13 mouse cellular contexts compared by ENCODE assay signal in genomic region chr4:69628908-69629307, GRCm38 (mm10).
DNase-seq lines count a peak whose midpoint lies in the region; ATAC-seq and TF ChIP-seq lines count a peak whose summit lies in the region.
"Had no signal": no experiment of that assay in that cellular context is flagged by ENCODE, and none has a peak within 500 bp of the region (broad histone marks: within the 10 kb centered on the region; RNA-seq: fewer than 3 reads in every experiment).

No protein-coding gene starts in this region.

- no peak overlapping the region for H3K27ac ChIP-seq in left cerebral cortex, adult 2 months
- 0 out of 2 replicates have a peak overlapping the region, but pooled peaks have one; percentile 35 for H3K27ac ChIP-seq in cortical plate, adult 2 months (ENCODE audit: insufficient read depth, low read length)
- H3K27ac ChIP-seq in hindbrain, embryonic 16.5 days (ENCODE audit: low read depth, low read length), result no peak overlapping the region
- H3K27ac ChIP-seq: heart, embryonic 15.5 days; intestine, embryonic 15.5 days; kidney, postnatal 0 days had no signal

- H3K4me2 ChIP-seq in hindbrain, embryonic 16.5 days (ENCODE audit: low read length), result no peak overlapping the region
- H3K4me2 ChIP-seq: heart, embryonic 15.5 days; intestine, embryonic 15.5 days had no signal

- H3K36me3 ChIP-seq in hindbrain, embryonic 16.5 days (ENCODE audit: control insufficient read depth, insufficient read depth, low read length), result no peaks in the 10 kb centered on the region
- H3K36me3 ChIP-seq: heart, embryonic 15.5 days; intestine, embryonic 15.5 days had no signal

- no peaks in the 10 kb centered on the region; the same call in 1 of the 2 replicates for H3K4me1 ChIP-seq in cortical plate, adult 2 months (ENCODE audit: control insufficient read depth, insufficient read depth, low read length)
- no peaks in the 10 kb centered on the region for H3K4me1 ChIP-seq in hindbrain, embryonic 16.5 days (ENCODE audit: control insufficient read depth, insufficient read depth, low read depth, low read length)
- H3K4me1 ChIP-seq: heart, embryonic 15.5 days; intestine, embryonic 15.5 days had no signal

- no peak for TF ChIP-seq POLR2A in cortical plate, adult 2 months (IDR thresholded peaks at IDR 0.05; ENCODE audit: extremely low read depth, insufficient read depth, low read length)

- no peak for TF ChIP-seq CTCF in left cerebral cortex, adult 2 months (IDR thresholded peaks at IDR 0.05)
- TF ChIP-seq CTCF in cortical plate, adult 2 months (IDR thresholded peaks at IDR 0.05; ENCODE audit: extremely low read depth, insufficient read depth, low read length), result no peak

- DNase-seq in frontal cortex, postnatal 25 days (ENCODE audit: low spot score in 2 of 2), result no peak
- peak; percentile 15 to 61 for DNase-seq in left cerebral cortex, postnatal 25 days (ENCODE audit: low spot score in 2 of 2)
- no peak for DNase-seq in left cerebral cortex, adult 2 months (ENCODE audit: extremely low spot score in 1 of 2, low spot score in 2 of 2)
- DNase-seq in kidney, postnatal 36 days, result no peak
- DNase-seq: adrenal gland, postnatal 10 days; heart, adult 11 months; thymus, adult 18-20 months had no signal

- H3K9me3 ChIP-seq in hindbrain, embryonic 16.5 days (ENCODE audit: control insufficient read depth, low read length), result no peaks in the 10 kb centered on the region
- H3K9me3 ChIP-seq: heart, embryonic 15.5 days; intestine, embryonic 15.5 days had no signal

- no peak overlapping the region for H3K4me3 ChIP-seq in left cerebral cortex, adult 2 months
- H3K4me3 ChIP-seq in cortical plate, adult 2 months (ENCODE audit: insufficient read depth, low read length), result no peak overlapping the region
- no peak overlapping the region for H3K4me3 ChIP-seq in hindbrain, embryonic 16.5 days (ENCODE audit: low read length)
- H3K4me3 ChIP-seq: heart, embryonic 15.5 days; intestine, embryonic 15.5 days had no signal

- peak; percentile 91 for ATAC-seq in frontal cortex, adult (ENCODE audit: low TSS enrichment)
- peak; percentile 78; the same call in 1 of the 2 replicates for ATAC-seq in hindbrain, embryonic 16.5 days
- ATAC-seq: intestine, embryonic 15.5 days had no signal

- WGBS in hindbrain, embryonic 16.5 days, result 29% methylated on average over 2 of the region's 2 CpGs

- intact Hi-C loops in left cerebral cortex, postnatal 25 days (cut with DNase I), result no loop called here
- intact Hi-C loops in left cerebral cortex, adult 2 months (cut with DNase I), result no loop called here

- H3K9ac ChIP-seq in hindbrain, embryonic 16.5 days (ENCODE audit: low read depth, low read length), result no peak overlapping the region
- H3K9ac ChIP-seq: heart, embryonic 15.5 days; intestine, embryonic 15.5 days had no signal

- no peaks in the 10 kb centered on the region for H3K27me3 ChIP-seq in hindbrain, embryonic 16.5 days (replicated peaks; ENCODE audit: control insufficient read depth, insufficient read depth, low read length)
- H3K27me3 ChIP-seq: heart, embryonic 15.5 days; intestine, embryonic 15.5 days had no signal

Comparison
In these comparisons a context has a peak if more than half of its experiments do, and no peak if none do; other contexts are left out.
1. DNase-seq: peak in left cerebral cortex, postnatal 25 days (2 of 2); none in frontal cortex, postnatal 25 days (0 of 2), left cerebral cortex, adult 2 months (0 of 2) and kidney, postnatal 36 days (0 of 2).